Mouse (Mus musculus): ENCODE measurements around the gene Htr1f. TPM values are rescaled to one million over a fixed set of nuclear protein-coding genes. Genes with fewer than 3 reads are reported as not detected.
"Not testable (repeated sequence)": the region's sequence is repeated elsewhere in the genome, so short reads cannot be mapped to it uniquely, and the experiment has no call there.

Gene Htr1f
- polyA plus RNA-seq, 1 experiment from 2014 or later, result not detected

DNA sequence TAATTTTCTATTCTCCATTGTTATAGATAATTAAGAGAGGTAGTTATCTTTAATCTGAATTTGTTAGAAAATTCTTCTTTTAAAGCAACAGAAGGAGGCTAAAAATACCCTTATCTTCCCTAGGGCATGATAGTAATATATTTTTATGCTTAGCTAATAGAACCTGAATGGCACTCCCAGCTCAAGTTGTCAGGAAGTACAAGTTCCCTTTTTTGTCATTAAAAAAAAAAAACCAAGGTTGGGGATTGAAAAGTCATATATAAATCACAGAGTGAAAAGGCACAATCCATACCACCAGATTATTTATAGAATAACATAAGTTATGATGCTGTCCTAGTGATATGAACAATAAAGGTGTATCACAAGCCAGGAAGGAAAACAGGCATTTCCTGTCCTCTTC, 39.4 kb downstream of the Htr1f start:
- H3K4me1 ChIP-seq (ENCODE audit: control insufficient read depth in 2 of 2, insufficient read depth in 2 of 2, low read length in 2 of 2), result no peaks in the 10 kb centered on the region
- no peaks in the 10 kb centered on the region for H3K27me3 ChIP-seq (ENCODE audit: control insufficient read depth, insufficient read depth, low read length)
- H3K9me3 ChIP-seq (ENCODE audit: control insufficient read depth, low read length), result no peaks in the 10 kb centered on the region
- no peak overlapping the region for H3K4me2 ChIP-seq (ENCODE audit: low read length)
- ATAC-seq (ENCODE audit: insufficient number of reproducible peaks, insufficient read depth, low FRiP score, low read depth), result no peak
- no peak overlapping the region for H3K9ac ChIP-seq (ENCODE audit: low read length)
- no peak overlapping the region for H3K4me3 ChIP-seq (ENCODE audit: control insufficient read depth in 1 of 2, insufficient read depth in 1 of 2, low read depth in 1 of 2, low read length in 2 of 2)
- no peaks in the 10 kb centered on the region for H3K36me3 ChIP-seq (ENCODE audit: control insufficient read depth, insufficient read depth, low read length)
- H3K27ac ChIP-seq (replicated peaks in 1 of 2; ENCODE audit: control insufficient read depth in 1 of 2, insufficient read depth in 1 of 2, low read depth in 2 of 2, low read length in 2 of 2), result no peak overlapping the region

- 82% methylated on average over 5 of the region's 5 CpGs for WGBS
- H3K4me1 ChIP-seq (ENCODE audit: control insufficient read depth in 2 of 2, insufficient read depth in 2 of 2, low read length in 2 of 2); H3K27me3 ChIP-seq (ENCODE audit: control insufficient read depth, insufficient read depth, low read length); H3K9me3 ChIP-seq (ENCODE audit: control insufficient read depth, low read length); H3K4me3 ChIP-seq (ENCODE audit: control insufficient read depth in 1 of 2, insufficient read depth in 1 of 2, low read depth in 1 of 2, low read length in 2 of 2); H3K36me3 ChIP-seq (ENCODE audit: control insufficient read depth, insufficient read depth, low read length); H3K9ac ChIP-seq (ENCODE audit: low read length); H3K4me2 ChIP-seq (ENCODE audit: low read length); ATAC-seq (ENCODE audit: insufficient number of reproducible peaks, insufficient read depth, low FRiP score, low read depth); H3K27ac ChIP-seq (replicated peaks in 1 of 2; ENCODE audit: control insufficient read depth in 1 of 2, insufficient read depth in 1 of 2, low read depth in 2 of 2, low read length in 2 of 2): not testable (repeated sequence)
Measured at GRCm38 (mm10) chr16:65037660-65038425, 67.8 kb downstream of the Htr1f start.

DNA sequence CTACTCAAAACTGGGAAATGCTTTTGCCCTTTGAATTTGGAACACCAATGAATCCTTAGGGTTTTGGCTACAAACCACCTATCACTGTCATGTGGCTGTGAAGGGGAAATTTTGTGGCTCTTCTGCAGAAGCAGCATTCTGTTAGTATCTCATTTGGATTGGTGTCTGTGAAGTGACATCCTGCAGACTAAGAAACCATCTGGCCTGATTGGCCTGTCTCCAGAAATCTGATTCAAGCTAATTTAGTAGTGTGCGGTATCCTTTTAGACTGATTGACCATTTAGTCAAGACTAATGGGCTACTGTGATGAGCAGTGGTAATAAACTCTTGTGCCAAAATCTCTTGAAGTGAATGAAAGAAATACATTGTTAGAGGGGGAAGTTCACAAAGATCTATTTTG, 76.0 kb downstream of the Htr1f start:
- no peak for ATAC-seq (ENCODE audit: insufficient number of reproducible peaks, insufficient read depth, low FRiP score, low read depth)
- H3K36me3 ChIP-seq (ENCODE audit: control insufficient read depth, insufficient read depth, low read length), result no peaks in the 10 kb centered on the region
- H3K4me3 ChIP-seq (ENCODE audit: control insufficient read depth in 1 of 2, insufficient read depth in 1 of 2, low read depth in 1 of 2, low read length in 2 of 2), result no peak overlapping the region
- H3K9me3 ChIP-seq (ENCODE audit: control insufficient read depth, low read length), result no peaks in the 10 kb centered on the region
- H3K4me2 ChIP-seq (ENCODE audit: low read length), result no peak overlapping the region
- 88% methylated on average over 1 of the region's 1 CpGs for WGBS
- no peak overlapping the region for H3K9ac ChIP-seq (ENCODE audit: low read length)
- no peaks in the 10 kb centered on the region for H3K27me3 ChIP-seq (ENCODE audit: control insufficient read depth, insufficient read depth, low read length)
- H3K27ac ChIP-seq (replicated peaks in 1 of 2; ENCODE audit: control insufficient read depth in 1 of 2, insufficient read depth in 1 of 2, low read depth in 2 of 2, low read length in 2 of 2), result no peak overlapping the region
- no peaks in the 10 kb centered on the region for H3K4me1 ChIP-seq (ENCODE audit: control insufficient read depth in 2 of 2, insufficient read depth in 2 of 2, low read length in 2 of 2)

DNA sequence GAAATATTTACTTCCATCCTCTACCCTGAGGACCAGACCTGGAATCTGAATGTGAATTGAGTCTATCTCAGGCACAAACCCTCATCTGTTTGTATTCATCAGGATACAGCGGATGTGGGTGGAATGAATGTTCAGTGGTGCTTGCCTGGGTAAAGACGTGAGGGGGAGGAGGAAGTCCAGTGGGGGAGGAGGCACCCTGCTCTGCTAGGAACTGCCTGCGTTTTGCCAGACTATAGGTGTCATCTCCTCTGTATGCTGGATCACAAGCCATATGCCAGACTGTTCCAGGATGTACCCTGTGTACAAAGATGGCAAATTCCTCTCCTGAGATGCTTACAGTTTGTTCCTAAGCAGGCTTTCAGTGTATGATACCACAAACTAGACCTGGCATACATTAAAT, 83.3 kb downstream of the Htr1f start:
- no peaks in the 10 kb centered on the region for H3K36me3 ChIP-seq (ENCODE audit: control insufficient read depth, insufficient read depth, low read length)
- H3K27me3 ChIP-seq (ENCODE audit: control insufficient read depth, insufficient read depth, low read length), result no peaks in the 10 kb centered on the region
- ATAC-seq (ENCODE audit: insufficient number of reproducible peaks, insufficient read depth, low FRiP score, low read depth), result no peak
- no peak overlapping the region for H3K9ac ChIP-seq (ENCODE audit: low read length)
- H3K4me1 ChIP-seq (ENCODE audit: control insufficient read depth in 2 of 2, insufficient read depth in 2 of 2, low read length in 2 of 2), result no peaks in the 10 kb centered on the region
- no peaks in the 10 kb centered on the region for H3K9me3 ChIP-seq (ENCODE audit: control insufficient read depth, low read length)
- H3K4me3 ChIP-seq (ENCODE audit: control insufficient read depth in 1 of 2, insufficient read depth in 1 of 2, low read depth in 1 of 2, low read length in 2 of 2), result no peak overlapping the region
- no peak overlapping the region for H3K27ac ChIP-seq (replicated peaks in 1 of 2; ENCODE audit: control insufficient read depth in 1 of 2, insufficient read depth in 1 of 2, low read depth in 2 of 2, low read length in 2 of 2)
- WGBS, result 55% methylated on average over 3 of the region's 3 CpGs
- H3K4me2 ChIP-seq (ENCODE audit: low read length), result no peak overlapping the region

DNA sequence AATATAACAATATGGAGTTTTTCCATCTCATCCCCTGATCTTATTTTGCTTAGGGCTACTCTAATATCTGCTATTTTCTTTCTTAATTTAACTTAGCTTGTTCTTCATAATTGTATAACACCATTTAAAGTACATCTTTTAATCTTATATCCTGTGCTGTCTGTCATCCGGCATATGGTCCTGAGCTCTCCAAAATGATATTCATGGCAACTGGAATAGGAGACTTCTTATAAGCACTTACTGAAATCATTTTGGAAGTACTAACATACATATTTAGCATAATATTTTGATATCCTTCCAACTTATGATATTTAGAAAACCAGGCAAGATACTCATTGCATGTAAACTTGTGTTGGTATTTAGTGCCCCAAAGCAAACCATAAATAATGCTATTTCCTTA, 86.9 kb downstream of the Htr1f start:
- Histone ChIP-seq H3K27me3 (ENCODE audit: control insufficient read depth, insufficient read depth, low read length) (no peaks in the 10 kb centered on the region), H3K4me1 (ENCODE audit: control insufficient read depth in 2 of 2, insufficient read depth in 2 of 2, low read length in 2 of 2) (no peaks in the 10 kb centered on the region), H3K9me3 (ENCODE audit: control insufficient read depth, low read length) (no peaks in the 10 kb centered on the region), H3K4me2 (ENCODE audit: low read length) (no peak overlapping the region), H3K27ac (replicated peaks in 1 of 2; ENCODE audit: control insufficient read depth in 1 of 2, insufficient read depth in 1 of 2, low read depth in 2 of 2, low read length in 2 of 2) (no peak overlapping the region), H3K36me3 (ENCODE audit: control insufficient read depth, insufficient read depth, low read length) (no peaks in the 10 kb centered on the region), H3K4me3 (ENCODE audit: control insufficient read depth in 1 of 2, insufficient read depth in 1 of 2, low read depth in 1 of 2, low read length in 2 of 2) (no peak overlapping the region), H3K9ac (ENCODE audit: low read length) (no peak overlapping the region)
- 84% methylated on average over 1 of the region's 1 CpGs for WGBS
- ATAC-seq (ENCODE audit: insufficient number of reproducible peaks, insufficient read depth, low FRiP score, low read depth), result no peak

DNA sequence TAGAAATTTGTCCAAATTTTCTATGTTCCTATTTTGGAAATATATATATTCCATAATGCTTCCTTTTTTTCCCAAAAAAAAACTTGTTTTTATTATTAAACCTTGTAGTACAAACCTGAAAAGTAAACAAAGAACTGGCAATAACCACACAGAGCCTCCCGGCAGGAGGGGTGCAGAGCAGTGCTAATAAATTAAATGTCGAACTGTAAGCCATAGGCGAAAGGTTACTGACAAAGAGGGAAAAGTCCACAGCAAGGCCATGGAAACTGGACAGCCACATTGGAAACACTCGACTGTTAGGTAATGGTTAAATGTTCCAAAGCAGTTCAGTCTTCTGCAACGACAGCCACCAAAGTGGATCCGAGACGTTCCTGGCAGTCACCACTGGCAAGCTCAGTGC, 87.5 kb downstream of the Htr1f start:
- no peak for ATAC-seq (ENCODE audit: insufficient number of reproducible peaks, insufficient read depth, low FRiP score, low read depth)
- Histone ChIP-seq H3K4me3 (ENCODE audit: control insufficient read depth in 1 of 2, insufficient read depth in 1 of 2, low read depth in 1 of 2, low read length in 2 of 2) (no peak overlapping the region), H3K9ac (ENCODE audit: low read length) (no peak overlapping the region), H3K27ac (replicated peaks in 1 of 2; ENCODE audit: control insufficient read depth in 1 of 2, insufficient read depth in 1 of 2, low read depth in 2 of 2, low read length in 2 of 2) (no peak overlapping the region), H3K4me2 (ENCODE audit: low read length) (no peak overlapping the region), H3K9me3 (ENCODE audit: control insufficient read depth, low read length) (no peaks in the 10 kb centered on the region), H3K27me3 (ENCODE audit: control insufficient read depth, insufficient read depth, low read length) (no peaks in the 10 kb centered on the region), H3K4me1 (ENCODE audit: control insufficient read depth in 2 of 2, insufficient read depth in 2 of 2, low read length in 2 of 2) (no peaks in the 10 kb centered on the region), H3K36me3 (ENCODE audit: control insufficient read depth, insufficient read depth, low read length) (no peaks in the 10 kb centered on the region)
- WGBS, result 83% methylated on average over 7 of the region's 7 CpGs

GRCm38 (mm10) chr16:65017566-65017965, 88.1 kb downstream of the Htr1f start:
- no peak overlapping the region for H3K9ac ChIP-seq (ENCODE audit: low read length)
- H3K4me2 ChIP-seq (ENCODE audit: low read length), result no peak overlapping the region
- H3K27ac ChIP-seq (replicated peaks in 1 of 2; ENCODE audit: control insufficient read depth in 1 of 2, insufficient read depth in 1 of 2, low read depth in 2 of 2, low read length in 2 of 2), result no peak overlapping the region
- no peaks in the 10 kb centered on the region for H3K4me1 ChIP-seq (ENCODE audit: control insufficient read depth in 2 of 2, insufficient read depth in 2 of 2, low read length in 2 of 2)
- no peak for ATAC-seq (ENCODE audit: insufficient number of reproducible peaks, insufficient read depth, low FRiP score, low read depth)
- H3K4me3 ChIP-seq (ENCODE audit: control insufficient read depth in 1 of 2, insufficient read depth in 1 of 2, low read depth in 1 of 2, low read length in 2 of 2), result no peak overlapping the region
- 72% methylated on average over 1 of the region's 1 CpGs for WGBS
- no peaks in the 10 kb centered on the region for H3K9me3 ChIP-seq (ENCODE audit: control insufficient read depth, low read length)
- H3K36me3 ChIP-seq (ENCODE audit: control insufficient read depth, insufficient read depth, low read length), result no peaks in the 10 kb centered on the region
- no peaks in the 10 kb centered on the region for H3K27me3 ChIP-seq (ENCODE audit: control insufficient read depth, insufficient read depth, low read length)

DNA sequence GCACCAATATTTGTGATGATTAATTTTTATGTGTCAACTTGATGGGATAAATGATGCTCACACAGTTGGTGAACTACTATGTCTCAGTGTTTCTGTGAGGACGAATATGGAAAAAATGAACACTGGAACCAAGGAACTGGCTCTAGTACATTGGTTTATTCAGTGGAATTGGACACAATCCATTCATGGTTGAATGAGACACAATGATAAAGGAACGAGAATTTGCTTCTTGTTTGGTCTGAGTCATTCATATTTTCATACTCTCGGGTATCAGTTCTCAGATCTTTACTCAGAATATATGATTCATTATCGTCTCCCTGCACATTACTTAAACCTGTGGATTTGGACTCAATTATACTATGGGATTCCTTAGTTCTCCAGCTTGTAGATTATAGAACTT, 90.4 kb downstream of the Htr1f start:
- 69% methylated on average over 4 of the region's 4 CpGs for WGBS
- no peaks in the 10 kb centered on the region for H3K4me1 ChIP-seq (ENCODE audit: control insufficient read depth in 2 of 2, insufficient read depth in 2 of 2, low read length in 2 of 2)

More for the DNA sequence above, 90.4 kb downstream of the Htr1f start:
- no peak overlapping the region for H3K9ac ChIP-seq (ENCODE audit: low read length)
- no peak overlapping the region for H3K27ac ChIP-seq (replicated peaks in 1 of 2; ENCODE audit: control insufficient read depth in 1 of 2, insufficient read depth in 1 of 2, low read depth in 2 of 2, low read length in 2 of 2)
- H3K36me3 ChIP-seq (ENCODE audit: control insufficient read depth, insufficient read depth, low read length), result no peaks in the 10 kb centered on the region
- no peaks in the 10 kb centered on the region for H3K9me3 ChIP-seq (ENCODE audit: control insufficient read depth, low read length)
- no peak overlapping the region for H3K4me2 ChIP-seq (ENCODE audit: low read length)
- no peak overlapping the region for H3K4me3 ChIP-seq (ENCODE audit: control insufficient read depth in 1 of 2, insufficient read depth in 1 of 2, low read depth in 1 of 2, low read length in 2 of 2)
- H3K27me3 ChIP-seq (ENCODE audit: control insufficient read depth, insufficient read depth, low read length), result no peaks in the 10 kb centered on the region
- ATAC-seq (ENCODE audit: insufficient number of reproducible peaks, insufficient read depth, low FRiP score, low read depth), result no peak
